In genomic region chr5:89543476-89543875, GRCm38 (mm10) we compare ENCODE assay signal across 8 mouse cellular contexts. TPM values are rescaled to one million over a fixed set of nuclear protein-coding genes. Genes with fewer than 3 reads are reported as not detected.
DNase-seq lines count a peak whose midpoint lies in the region; ATAC-seq and TF ChIP-seq lines count a peak whose summit lies in the region.

No protein-coding gene starts in this region.

- no peak overlapping the region for H3K9ac ChIP-seq in heart, postnatal 0 days (replicated peaks; ENCODE audit: low read depth, low read length)
- H3K9ac ChIP-seq in lung, postnatal 0 days (replicated peaks; ENCODE audit: low read depth), result no peak overlapping the region

- no peak for ATAC-seq in heart, postnatal 0 days (ENCODE audit: insufficient read depth, low read depth)
- ATAC-seq in lung, postnatal 0 days, result peak; percentile 50; the same call in 1 of the 2 replicates
- no peak for ATAC-seq in inflammation-experienced regulatory T-cells, adult 6 months

- TF ChIP-seq CTCF in cortical plate, adult 2 months (IDR thresholded peaks at IDR 0.05; ENCODE audit: extremely low read depth, insufficient read depth, low read length), result peak; percentile 74
- peak; percentile 72 for TF ChIP-seq CTCF in heart, postnatal 0 days (IDR thresholded peaks at IDR 0.05; ENCODE audit: low read depth)
- TF ChIP-seq CTCF in layer of hippocampus, adult 2 months (conservative IDR thresholded peaks at IDR 0.05), result peak; percentile 95
- peak; percentile 83 for TF ChIP-seq CTCF in lung, postnatal 0 days (IDR thresholded peaks at IDR 0.05)

- H3K4me3 ChIP-seq in cortical plate, adult 2 months (ENCODE audit: insufficient read depth, low read length), result no peak overlapping the region
- H3K4me3 ChIP-seq in heart, postnatal 0 days (ENCODE audit: low read depth, low read length), result no peak overlapping the region
- no peak overlapping the region for H3K4me3 ChIP-seq in layer of hippocampus, adult 2 months
- H3K4me3 ChIP-seq in lung, postnatal 0 days (ENCODE audit: low read depth, low read length), result no peak overlapping the region

- no peak for TF ChIP-seq EP300 in heart, postnatal 0 days (IDR thresholded peaks at IDR 0.05; ENCODE audit: low read depth)
- TF ChIP-seq EP300 in lung, postnatal 0 days (IDR thresholded peaks at IDR 0.05), result no peak

- H3K4me2 ChIP-seq in heart, postnatal 0 days (ENCODE audit: low read depth, low read length), result no peak overlapping the region
- H3K4me2 ChIP-seq in lung, postnatal 0 days (replicated peaks; ENCODE audit: low read depth, low read length), result no peak overlapping the region

- WGBS in heart, postnatal 0 days, result 35% methylated on average over 2 of the region's 2 CpGs
- WGBS in lung, postnatal 0 days, result 36% methylated on average over 2 of the region's 2 CpGs

- DNase-seq in 3T3-L1 (ENCODE audit: low read depth, low spot score), result peak; percentile 62
- DNase-seq in ZHBTc4 (ENCODE audit: low read depth, low spot score), result peak; percentile 72
- DNase-seq in heart, postnatal 0 days (ENCODE audit: low spot score), result peak; percentile 49
- DNase-seq in layer of hippocampus, adult 2 months (ENCODE audit: low spot score in 2 of 2), result peak; percentile 70 to 84
- DNase-seq in lung, postnatal 0 days (ENCODE audit: low spot score), result peak; percentile 72
- peak; percentile 81 to 85 for DNase-seq in right cerebral cortex, postnatal 10 days (ENCODE audit: low spot score in 2 of 2)

- no peaks in the 10 kb centered on the region for H3K36me3 ChIP-seq in heart, postnatal 0 days (replicated peaks; ENCODE audit: control insufficient read depth, insufficient read depth, low read length)
- no peaks in the 10 kb centered on the region for H3K36me3 ChIP-seq in lung, postnatal 0 days (ENCODE audit: insufficient read depth, low read length)

- H3K9me3 ChIP-seq in heart, postnatal 0 days (replicated peaks; ENCODE audit: control insufficient read depth, low read length), result no peaks in the 10 kb centered on the region
- no peaks in the 10 kb centered on the region for H3K9me3 ChIP-seq in lung, postnatal 0 days (ENCODE audit: low read length)

- no peak for TF ChIP-seq POLR2A in cortical plate, adult 2 months (IDR thresholded peaks at IDR 0.05; ENCODE audit: extremely low read depth, insufficient read depth, low read length)

- H3K4me1 ChIP-seq in cortical plate, adult 2 months (ENCODE audit: control insufficient read depth, insufficient read depth, low read length), result no peaks in the 10 kb centered on the region
- no peaks in the 10 kb centered on the region for H3K4me1 ChIP-seq in heart, postnatal 0 days (ENCODE audit: control insufficient read depth, insufficient read depth)
- no peaks in the 10 kb centered on the region for H3K4me1 ChIP-seq in lung, postnatal 0 days (ENCODE audit: insufficient read depth, low read depth, low read length)

- no peak overlapping the region for H3K27ac ChIP-seq in cortical plate, adult 2 months (ENCODE audit: insufficient read depth, low read length)
- no peak overlapping the region for H3K27ac ChIP-seq in heart, postnatal 0 days (ENCODE audit: low read depth)
- no peak overlapping the region for H3K27ac ChIP-seq in layer of hippocampus, adult 2 months
- no peak overlapping the region for H3K27ac ChIP-seq in lung, postnatal 0 days (ENCODE audit: low read length)

- no peaks in the 10 kb centered on the region for H3K27me3 ChIP-seq in heart, postnatal 0 days (ENCODE audit: control insufficient read depth, insufficient read depth, low read length)
- no peaks in the 10 kb centered on the region for H3K27me3 ChIP-seq in lung, postnatal 0 days (replicated peaks; ENCODE audit: insufficient read depth, low read length)

RNA-seq across cellular contexts. Expression of gene Npffr2, which starts 16.2 kb away (rescaled TPM):
- polyA plus RNA-seq in cortical plate, adult 2 months (2012; rRNA removed), result not detected in 2 replicates
- total RNA-seq in heart, postnatal 0 days (2014; rRNA removed; ENCODE audit: low replicate concordance), result not detected in 2 replicates
- not detected in 2 replicates for polyA plus RNA-seq in heart, postnatal 0 days (2015; fragmentation: Nextera tagmentation; extraction: Ambion mirVana)
- total RNA-seq in layer of hippocampus, adult 2 months (2021), result not detected
- 0.15 and 0.16 TPM in 2 replicates for polyA plus RNA-seq in lung, postnatal 0 days (2015; fragmentation: Nextera tagmentation; extraction: Ambion mirVana)
- not detected for polyA plus RNA-seq in inflammation-experienced regulatory T-cells, adult 6 months (2017; shearing (Covaris generic))
